Mouse (Mus musculus) urinary bladder, adult 18-20 months (tissue): Measurements from ENCODE around the gene Nfix.

Experiments used
- DNase-seq, 2 experiments: peaks; one replicate each; pipeline ENCODE4 v3.0.0; 2022; ENCODE audit warnings: low spot score in 2 of 2, mixed read lengths in 2 of 2

The Nfix gene

DNA sequence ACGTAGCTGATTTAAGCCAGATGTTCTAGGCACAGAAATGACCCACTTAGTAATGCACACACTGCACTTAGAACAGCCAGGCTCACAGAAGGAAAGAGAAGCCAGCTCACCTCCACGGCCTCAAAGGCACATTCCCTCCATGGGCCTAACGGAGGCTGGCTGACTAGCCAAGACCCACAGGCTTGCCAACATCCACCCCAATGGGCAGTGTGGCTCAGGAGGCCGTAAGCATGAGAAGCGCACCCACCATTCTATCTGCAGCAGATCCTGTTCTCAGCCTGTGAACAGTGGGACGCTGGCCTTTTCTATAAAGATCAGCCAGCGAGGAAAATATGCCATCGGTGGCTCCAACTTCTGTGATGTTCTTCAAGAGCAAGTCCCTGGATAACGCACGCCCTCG, 83.4 kb downstream of the Nfix start:
- no peak for DNase-seq

DNA sequence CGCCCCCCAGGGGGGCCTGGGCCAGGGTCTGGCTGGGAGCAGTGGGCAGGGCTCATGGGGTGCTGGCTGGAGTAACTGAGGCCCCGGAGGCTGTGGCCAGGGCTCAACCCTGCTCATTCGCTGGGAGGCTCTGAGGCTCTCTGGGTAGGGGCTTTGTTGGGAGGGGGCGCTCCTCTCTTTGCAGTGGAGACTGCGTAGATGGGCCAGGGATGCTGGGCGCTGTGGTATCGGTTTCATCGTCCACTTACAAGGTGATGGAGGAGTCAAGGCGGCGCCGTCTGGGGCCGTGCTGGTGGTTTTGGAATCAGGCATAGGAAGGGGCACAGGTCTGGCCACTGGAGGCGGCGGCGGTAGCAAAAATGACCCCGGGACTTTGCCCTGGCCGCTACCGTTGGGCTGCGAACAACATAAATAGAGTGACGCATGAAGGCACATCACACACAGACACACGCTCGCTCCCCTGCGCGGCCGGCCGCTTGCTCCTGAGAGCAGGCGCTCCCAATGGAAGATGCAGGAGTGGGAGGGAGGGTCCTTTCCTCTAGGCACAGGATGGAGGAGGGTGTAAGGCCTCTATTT, 84.2 kb downstream of the Nfix start:
- no peak for DNase-seq

DNA sequence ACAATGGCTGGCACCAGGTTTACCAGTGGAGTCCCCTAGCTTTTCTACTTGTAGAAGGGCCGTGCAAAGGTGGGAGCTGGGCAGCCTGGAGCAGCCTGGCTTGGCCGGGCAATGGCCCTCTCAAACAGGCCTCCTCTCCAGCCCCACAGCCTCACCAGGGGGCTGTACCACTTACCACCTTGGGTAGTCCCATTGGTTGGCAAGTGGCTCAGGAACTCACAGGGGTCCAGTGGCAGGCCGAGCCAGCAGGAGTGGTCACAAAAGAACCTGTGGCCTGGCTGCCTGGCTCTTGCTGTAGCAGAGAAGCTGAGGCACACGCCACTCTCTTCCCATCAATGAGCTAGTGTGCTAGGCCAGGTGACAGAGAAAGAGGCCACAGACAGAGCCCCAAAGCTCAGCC, 86.0 kb downstream of the Nfix start:
- DNase-seq: no peak

DNA sequence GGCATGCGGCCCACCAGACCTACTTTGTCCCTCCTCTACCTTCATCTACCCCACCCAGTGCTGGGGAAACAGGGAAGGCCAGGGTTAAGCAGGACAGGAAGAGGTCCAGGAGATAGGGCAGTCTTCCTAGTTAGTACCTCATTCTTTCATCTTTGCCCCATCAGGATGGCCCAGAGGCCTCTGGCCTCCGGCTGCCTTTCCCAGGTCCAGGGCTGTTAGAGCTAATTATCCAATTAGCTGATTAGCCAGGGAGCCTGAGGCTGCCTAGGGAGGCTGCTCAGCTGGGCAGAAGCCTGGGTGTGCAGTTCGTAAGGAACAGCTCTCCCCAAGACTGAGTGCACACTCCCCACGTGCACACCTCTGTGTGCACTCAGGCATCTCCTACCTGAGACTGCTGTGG, 86.8 kb downstream of the Nfix start:
- no peak for DNase-seq

DNA sequence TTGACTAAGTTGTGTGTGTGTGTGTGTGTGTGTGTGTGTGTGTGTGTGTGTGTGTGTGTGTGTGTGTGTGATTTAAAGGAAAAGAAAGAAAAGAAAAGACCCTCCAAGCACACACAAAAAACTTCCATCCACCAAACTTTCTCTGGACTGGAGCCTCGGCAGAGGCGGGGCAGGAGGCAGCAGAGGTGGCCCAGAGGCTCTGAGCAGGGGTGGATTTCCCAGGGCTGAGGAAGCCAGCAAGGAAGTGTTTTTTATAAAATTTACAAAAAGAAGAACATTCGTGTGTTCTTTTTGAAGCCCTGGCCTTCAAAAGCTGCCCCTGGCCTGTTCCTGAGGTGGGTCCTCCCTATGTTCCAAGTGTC, 87.4 kb downstream of the Nfix start:
- no peak for DNase-seq

DNA sequence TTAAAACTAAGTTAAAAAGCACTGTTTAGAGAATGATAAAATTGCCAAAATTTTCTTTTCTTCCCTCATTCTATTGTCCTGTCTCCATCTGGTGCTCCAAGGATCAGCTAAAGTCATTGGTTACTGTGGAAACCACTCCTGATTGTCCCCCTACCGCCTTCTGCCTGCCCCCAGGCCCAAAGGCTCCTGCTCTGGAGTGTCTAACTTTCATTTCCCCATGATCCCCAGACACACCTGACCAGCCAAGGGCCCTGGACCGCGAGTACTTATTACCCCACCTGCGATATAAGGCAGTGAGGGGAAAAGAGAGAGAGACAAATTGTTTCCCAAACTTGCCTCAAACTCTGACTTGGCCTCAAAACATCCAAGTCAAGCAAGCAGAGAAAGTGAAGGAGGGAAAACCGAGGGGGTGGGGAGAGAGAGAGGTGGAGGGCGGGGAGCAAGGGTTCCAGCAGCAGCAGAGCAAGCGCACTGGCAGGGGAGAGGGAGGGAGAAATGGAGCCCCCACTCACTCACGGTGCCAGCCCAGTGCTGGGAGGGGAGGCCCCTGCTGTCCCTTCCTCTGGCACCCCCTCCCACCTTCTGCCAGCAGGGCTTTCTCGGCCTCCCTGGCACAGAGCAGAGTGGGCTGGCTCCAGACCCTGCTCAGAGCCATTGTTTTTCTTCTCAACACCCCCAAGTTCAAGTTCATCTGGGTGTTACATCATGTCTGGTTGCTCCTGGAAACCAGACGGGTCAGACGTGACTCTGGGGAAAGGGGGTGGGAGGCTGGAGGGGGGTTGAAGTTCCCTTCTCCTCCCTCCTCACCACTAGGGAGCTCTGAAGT, 88.0 kb downstream of the Nfix start:
- no peak for DNase-seq

DNA sequence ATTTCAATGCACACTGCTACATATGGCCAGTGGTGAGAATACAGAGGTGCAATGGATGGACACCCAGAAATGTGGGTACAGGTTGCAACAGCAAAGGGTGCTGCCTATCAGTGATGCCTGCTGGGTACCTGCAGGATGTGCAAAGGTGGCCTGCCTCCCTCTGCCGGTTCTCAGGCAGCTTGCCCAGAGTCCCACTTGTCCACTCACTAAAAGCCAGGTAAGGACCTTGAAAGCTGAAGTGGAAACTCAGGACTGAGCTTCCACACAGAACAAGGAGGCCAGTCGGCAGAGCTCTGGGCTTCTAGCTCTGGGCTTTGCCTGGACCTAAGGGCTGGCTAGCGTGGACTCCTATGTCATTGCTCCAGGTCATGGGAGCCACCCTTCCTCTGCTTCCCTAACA, 88.8 kb downstream of the Nfix start:
- DNase-seq: no peak

DNA sequence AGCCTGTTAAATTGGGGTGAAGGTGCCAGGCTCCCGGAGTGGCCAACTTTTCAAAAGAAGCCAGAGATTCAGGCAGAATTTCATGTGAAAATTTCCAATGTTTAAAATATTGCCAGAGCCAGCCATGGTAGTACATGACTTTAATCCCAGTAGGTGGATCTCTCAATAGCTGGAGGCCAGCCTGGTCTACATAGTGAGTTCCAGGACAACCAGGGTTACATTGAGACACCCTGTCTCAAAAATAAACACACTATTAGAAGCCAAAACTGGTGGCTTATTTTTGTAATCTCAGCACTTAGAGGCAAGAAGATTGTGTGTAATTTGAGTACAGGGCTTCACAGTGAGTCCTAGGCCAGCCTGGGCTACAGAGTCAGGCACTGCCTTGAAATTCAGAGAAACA, 90.2 kb downstream of the Nfix start:
- DNase-seq: no peak

DNA sequence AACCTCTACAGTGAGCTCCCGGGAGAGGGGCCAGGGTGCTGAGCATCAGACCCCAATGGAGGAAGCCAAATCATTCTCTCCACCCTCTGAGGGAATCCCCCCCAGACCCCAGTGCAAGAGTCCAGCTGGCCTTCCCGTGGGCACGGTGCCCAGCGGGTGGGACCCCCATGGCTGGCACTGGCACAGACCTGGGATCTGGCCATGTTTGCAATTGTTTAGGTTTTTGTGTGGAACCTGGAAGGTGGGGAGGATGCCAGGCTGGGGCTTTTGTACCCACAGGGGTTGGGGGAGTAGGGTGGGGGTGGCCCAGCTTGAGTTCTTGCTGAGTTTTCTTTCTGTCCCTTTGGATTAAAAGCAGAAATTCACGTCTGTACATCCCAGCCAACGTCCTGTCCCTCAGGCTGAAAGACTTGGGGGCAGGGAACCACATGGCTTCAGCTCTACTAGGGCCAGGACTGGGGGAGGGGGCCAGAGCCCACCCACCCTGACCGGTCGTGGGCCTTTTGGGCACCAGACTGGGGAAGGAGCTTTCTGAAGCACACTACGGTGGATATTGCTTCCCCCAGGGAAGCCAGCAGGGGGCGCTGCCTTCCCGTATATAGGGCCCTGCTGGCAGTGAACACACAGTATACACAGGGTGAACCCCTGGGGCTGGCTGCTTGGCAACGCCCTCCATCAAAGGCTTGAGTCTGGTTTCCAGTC, 91.2 kb downstream of the Nfix start:
- peak; percentile 70 to 77 for DNase-seq

DNA sequence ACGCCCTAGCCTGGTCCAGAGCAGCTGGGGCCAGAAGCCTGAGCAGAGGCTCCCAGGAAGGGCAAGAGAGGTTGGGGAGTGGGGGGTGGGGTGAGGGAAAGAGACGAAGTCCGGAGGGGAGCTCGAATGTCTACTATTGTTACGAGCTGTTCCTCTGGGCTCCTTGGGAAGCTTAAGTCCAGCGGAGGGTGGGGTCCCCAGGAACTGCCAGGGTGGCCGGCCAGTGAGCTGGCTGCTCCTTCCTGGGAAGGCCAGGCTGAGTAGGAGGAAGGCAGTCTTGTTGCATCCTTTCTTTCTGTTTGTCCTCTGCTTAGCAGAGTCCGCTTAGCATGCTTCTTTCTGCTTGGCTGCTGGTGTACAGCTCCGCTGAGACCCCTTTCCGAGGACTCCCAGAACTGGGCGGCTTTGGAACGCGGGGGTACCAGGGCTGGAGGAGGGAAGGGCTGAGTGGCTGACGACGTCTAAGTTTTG, 92.0 kb downstream of the Nfix start:
- DNase-seq: no peak

DNA sequence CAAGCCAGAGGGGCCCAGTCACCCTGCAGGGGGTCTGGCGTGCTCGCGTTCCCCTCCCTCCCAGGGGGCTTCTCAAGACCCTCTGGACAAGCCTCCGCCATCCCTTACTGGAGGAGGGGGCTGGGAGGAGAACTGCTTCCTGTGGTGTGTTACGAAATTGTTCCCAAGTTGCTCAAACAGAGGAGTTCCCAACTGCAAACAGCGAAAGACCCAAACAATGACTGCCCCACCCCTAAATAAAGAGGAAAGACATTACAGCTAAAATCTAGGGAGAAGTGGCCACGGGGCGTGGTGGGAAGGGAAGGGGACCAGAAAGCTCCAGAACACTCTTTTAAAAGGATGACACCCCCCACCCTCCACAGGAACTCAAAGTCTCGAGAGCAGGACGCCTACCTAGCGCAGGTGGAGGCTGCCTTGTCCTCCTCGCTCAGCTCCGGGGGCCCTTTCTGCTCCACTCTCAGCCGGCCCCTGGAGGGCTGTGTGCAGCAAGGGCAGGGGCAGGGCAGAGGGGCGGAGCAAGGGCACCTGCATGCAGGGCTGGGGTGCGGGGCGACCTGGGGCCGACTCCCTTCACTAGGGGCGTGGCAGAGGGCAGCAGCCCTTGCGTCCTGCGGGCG, 92.8 kb downstream of the Nfix start:
- peak; percentile 73 to 76 for DNase-seq

DNA sequence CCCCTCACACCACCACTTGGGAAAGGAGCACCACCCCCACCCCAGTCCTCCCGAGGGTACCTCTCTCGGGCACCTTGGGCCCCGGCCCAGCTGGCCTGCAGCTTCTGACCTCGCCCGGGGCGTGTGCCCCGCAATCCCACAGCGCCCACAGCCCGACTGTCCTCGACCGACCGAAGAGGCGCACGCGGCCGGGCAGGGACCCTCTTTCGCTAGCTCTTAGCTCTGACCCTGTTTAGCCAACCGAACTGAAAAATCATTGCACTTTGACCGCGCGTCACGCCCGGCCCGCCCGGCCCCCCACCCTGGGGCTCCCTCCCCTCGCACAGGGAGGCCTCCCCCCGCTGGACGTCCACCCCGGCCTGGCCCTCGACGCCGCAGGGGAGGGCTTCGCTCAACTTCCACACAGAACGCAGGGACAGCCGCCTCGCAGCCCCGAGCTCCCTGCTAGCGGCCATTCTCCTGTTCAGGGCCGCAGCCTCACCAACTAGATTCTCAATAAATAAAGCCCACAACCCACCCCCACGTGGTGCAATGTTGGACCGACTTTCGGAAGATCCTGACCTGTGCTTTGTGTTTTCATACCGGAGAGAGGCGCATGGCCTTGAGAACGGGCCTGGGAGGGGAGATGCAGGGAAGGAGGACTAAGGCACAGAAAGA, 93.4 kb downstream of the Nfix start:
- DNase-seq: no peak

DNA sequence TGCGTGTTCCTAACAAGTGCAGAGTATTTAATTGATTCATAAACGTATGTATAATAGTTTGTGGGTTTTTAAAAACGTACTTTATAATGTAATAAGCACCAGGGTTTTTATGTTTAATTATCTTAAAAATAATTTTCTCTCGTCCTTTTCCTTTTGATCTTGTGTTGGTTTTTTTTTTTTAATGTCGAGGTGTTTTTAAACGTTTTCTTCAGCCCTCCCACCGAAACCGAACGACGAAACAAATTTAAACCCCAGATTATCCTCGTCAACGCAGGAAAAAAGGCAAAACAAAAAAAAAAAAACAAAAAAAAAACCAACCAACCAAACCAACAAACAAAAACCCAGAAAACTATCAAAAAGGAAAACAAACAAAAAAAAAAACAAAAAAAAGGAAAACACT, 94.2 kb downstream of the Nfix start:
- no peak for DNase-seq

DNA sequence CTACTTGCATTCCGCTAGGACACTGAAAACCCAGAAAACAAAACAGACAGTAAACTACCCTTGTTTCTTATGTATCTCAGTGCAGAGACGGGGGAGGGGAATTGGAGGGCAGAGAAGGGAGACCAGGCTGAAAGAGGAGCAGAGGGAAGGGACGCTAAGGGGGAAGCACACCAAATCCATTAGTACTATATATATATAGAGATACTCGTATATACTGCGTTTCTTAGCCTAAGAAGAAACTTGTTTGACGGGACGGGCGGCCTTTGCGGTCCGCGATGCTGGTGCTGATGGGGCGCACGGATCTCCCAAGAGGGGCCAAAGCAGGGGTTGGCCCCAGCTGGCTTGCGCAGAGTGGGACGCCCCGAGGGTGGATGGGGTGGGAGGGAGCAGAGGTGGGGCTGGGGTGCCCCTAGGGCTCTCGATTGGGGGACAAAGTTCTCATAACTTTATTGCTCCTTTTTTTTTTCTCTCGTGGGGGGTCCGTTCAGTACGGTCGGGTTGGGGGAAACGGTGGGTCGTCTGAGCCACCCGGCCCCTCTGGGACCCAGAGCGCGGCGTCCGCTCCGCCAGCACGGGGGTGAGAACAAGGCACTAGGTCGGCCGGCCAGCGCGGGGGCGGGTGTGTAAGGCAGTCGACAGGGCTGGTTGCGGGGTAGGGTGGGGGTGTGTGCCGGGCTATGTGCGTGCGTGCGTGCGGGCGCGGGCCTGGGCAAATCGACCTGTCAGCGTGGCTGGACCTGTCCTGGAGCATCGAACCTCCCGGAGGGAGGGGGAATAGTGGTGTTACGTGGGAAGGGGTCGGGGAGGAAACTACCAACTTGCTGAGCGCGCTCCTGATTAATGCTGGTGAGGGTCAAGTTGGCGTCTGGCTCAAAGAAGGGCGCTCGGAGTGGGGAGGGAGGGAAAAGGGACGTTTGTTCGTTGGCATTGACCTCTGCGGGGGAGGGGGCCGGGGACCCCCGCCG, 95.0 kb downstream of the Nfix start:
- DNase-seq: no peak

DNA sequence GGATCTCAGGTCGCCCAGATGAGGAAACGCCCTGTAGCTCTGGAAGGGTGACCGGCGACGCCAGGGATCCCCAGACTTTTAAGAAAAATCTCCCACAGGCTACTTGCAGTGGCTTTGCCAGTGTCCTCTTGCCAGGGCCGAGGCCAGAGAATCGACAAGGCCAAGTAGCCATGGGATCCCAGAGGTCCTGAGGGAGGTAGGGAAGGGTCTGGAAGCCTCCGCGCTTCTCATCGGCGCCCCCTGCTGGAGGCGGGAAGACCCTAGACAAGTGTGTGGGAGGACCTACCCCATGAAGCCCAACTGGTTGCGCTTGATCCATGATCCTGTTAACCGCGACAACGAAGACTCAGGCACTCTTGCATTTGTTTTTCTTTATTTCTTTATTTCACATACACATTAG, 95.8 kb downstream of the Nfix start:
- DNase-seq: no peak

DNA sequence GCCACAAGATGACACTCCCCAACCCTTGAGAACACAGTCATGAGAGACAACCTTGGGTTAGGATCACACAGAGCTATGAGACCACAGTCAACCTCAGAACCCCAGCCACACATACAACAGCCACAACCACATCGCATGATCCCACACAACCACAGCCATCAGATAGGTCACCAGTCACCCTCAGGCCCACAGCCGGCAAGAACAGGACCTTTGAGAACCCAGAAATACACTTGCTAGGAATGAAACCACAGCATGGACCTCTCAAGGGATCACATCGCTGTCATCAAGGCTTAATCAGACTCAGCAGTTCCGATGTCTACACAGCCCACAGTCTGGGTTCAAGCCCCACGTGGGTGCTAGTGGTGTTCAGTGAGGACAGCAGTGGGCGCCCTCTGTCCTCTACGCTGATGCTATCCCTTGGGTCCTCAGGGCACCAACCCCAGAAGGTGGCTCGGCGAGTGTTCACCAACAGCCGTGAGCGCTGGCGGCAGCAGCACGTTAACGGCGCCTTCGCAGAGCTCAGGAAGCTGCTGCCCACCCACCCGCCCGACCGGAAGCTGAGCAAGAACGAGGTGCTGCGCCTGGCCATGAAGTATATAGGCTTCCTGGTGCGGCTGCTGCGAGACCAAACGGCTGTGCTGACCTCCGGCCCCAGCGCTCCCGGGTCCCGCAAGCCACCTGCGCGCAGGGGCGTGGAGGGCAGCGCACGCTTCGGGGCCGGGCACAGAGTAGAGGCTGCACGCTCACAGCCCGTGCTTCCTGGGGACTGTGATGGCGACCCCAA, 96.5 kb downstream of the Nfix start:
- DNase-seq: no peak

DNA sequence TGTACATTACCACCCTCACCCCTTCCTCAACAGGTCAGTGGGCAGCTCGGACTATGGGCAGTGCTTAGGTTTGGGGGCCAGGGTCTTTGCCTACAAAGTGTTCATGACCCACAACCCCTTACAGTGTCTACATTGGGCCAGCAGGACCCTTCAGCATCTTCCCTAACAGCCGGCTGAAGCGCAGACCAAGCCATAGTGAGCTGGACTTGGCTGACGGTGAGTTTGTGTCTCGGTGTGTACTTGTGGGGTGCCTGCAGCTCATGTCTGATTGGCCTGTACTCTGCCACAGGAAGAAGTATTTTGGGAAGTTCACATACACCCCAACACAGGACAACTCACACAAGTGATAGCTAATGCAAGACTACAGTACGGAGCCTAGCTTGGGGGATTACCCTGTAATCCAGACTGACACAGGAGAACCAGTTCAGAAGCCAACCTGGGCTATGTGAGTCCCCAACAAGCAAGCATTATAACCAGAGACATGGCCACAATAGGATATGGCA, 97.1 kb downstream of the Nfix start:
- no peak for DNase-seq

DNA sequence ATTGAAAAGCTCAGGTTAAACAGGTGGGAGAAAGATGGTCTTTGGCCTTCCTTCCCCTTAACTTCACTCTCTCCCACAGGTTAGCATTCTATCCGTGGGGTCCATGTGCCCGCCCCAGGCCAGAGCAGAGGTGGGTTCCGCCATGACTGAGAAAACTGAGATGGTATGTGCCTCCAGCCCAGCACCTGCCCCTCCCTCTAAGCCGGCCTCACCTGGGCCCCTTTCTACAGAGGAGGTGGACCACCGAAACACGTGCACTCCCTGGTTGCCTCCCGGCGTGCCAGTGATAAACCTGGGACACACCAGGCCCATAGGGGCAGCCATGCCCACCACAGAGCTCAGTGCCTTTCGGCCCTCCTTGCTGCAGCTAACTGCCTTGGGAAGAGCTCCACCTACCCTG, 97.6 kb downstream of the Nfix start:
- DNase-seq: no peak

DNA sequence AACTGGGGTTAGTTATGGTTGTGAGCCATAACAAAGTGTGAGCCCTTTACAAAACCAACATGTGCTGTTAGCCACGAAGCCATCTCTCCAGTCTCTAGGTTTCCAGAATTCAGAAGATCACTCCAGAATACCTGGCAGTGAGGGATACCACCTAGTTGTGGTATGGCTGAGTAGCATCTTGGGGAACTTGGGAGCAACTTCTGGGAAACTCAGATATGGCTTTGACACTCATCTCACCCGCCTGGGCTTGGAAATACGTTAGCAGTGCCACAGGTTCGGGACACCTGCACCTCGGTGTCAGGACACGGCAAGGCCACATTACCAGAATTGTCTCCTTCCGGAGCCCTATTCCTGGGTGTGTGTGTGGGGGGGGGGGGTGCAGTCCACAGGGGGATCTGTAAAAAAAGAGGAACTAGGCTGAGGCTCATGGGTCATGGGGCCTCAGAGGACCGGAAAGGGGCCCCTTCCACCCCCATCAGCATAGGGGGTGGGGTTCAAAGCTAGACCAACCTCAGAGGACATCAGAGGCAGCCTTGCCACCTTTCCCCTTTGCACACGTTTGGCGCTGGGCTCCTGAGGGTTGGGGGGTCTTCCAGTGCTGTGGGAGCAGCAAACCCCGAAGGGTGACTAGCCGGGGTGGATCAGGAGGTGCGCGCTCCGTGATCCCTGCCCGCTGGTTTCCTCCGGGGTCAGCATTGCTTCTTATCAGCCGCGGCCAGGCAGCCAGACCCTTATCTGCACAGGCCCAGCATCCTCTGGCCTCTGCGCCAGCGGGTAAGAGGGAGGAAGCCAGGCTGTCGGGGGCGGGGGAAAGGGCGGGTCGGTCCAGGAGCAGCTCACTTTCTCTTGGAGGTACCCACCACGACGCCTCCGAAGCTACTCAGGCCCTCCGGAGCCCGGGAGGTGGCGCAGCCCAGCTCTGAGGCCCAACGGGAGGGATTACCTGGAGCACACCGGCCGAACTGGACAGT, 98.9 kb downstream of the Nfix start, which contains the start of gene Lyl1:
Gene Lyl1, plus strand, starts transcription at position 517 of the 971 bp plus-strand sequence.
- no peak for DNase-seq
